Mouse (Mus musculus) midbrain, embryonic 15.5 days (tissue): Measurements from ENCODE around the gene Dbndd2. TPM values are rescaled to one million over a fixed set of nuclear protein-coding genes. Genes with fewer than 3 reads are reported as not detected.
A peak's percentile ranks its signal among the peaks of the same experiment; 100 is the strongest.

Experiments used
- ATAC-seq: fragments of 200-750 bp; cut with Nextera tagmentation; replicated peaks from 2 replicates; pipeline ENCODE4 v1.8.0; 2017; ENCODE audit warnings: moderate TSS enrichment
- H3K27ac ChIP-seq: fragments of 300-500 bp; sonication (generic); 2 replicates; pipeline ENCODE4 v1.5.1; 2015; ENCODE audit warnings: mild to moderate bottlenecking, inconsistent platforms
- H3K27me3 ChIP-seq: fragments of 300-500 bp; sonication (generic); replicated peaks from 2 replicates; pipeline ENCODE4 v1.6.1; 2015; ENCODE audit warnings: inconsistent platforms
- H3K36me3 ChIP-seq: fragments of 300-500 bp; sonication (generic); replicated peaks from 2 replicates; pipeline ENCODE4 v1.6.1; 2015; ENCODE audit warnings: inconsistent platforms
- H3K4me1 ChIP-seq: fragments of 300-500 bp; sonication (generic); 2 replicates; pipeline ENCODE4 v1.6.1; 2015; ENCODE audit warnings: inconsistent platforms
- H3K4me2 ChIP-seq: fragments of 300-500 bp; sonication (generic); 2 replicates; pipeline ENCODE4 v1.6.1; 2015; ENCODE audit warnings: inconsistent platforms, mild to moderate bottlenecking, moderate library complexity
- H3K4me3 ChIP-seq: fragments of 300-500 bp; sonication (generic); 2 replicates; pipeline ENCODE4 v1.5.1; 2015; ENCODE audit warnings: mild to moderate bottlenecking, inconsistent platforms
- H3K9ac ChIP-seq: fragments of 300-500 bp; sonication (generic); 2 replicates; pipeline ENCODE4 v1.6.1; 2015; ENCODE audit warnings: mild to moderate bottlenecking, inconsistent platforms
- H3K9me3 ChIP-seq: fragments of 300-500 bp; sonication (generic); 2 replicates; pipeline ENCODE4 v1.6.1; 2016; ENCODE audit warnings: inconsistent platforms
- WGBS: fragments of 180-500 bp; shearing (Covaris S2); methylation state at CpG from one replicate; pipeline ENCODE4 v1.1.7; 2015; ENCODE audit warnings: mixed read lengths; 5-methylcytosine and 5-hydroxymethylcytosine counted together
- polyA plus RNA-seq: library from polyadenylated mRNA; unstranded; fragments of >200 nt; fragmentation: Nextera tagmentation; extraction: Ambion mirVana; gene quantifications from 2 replicates; pipeline ENCODE4 v1.2.1, GENCODE M21; 2015

Gene Dbndd2
- polyA plus RNA-seq, 1 experiment from 2014 or later: 19.5 TPM

DNA sequence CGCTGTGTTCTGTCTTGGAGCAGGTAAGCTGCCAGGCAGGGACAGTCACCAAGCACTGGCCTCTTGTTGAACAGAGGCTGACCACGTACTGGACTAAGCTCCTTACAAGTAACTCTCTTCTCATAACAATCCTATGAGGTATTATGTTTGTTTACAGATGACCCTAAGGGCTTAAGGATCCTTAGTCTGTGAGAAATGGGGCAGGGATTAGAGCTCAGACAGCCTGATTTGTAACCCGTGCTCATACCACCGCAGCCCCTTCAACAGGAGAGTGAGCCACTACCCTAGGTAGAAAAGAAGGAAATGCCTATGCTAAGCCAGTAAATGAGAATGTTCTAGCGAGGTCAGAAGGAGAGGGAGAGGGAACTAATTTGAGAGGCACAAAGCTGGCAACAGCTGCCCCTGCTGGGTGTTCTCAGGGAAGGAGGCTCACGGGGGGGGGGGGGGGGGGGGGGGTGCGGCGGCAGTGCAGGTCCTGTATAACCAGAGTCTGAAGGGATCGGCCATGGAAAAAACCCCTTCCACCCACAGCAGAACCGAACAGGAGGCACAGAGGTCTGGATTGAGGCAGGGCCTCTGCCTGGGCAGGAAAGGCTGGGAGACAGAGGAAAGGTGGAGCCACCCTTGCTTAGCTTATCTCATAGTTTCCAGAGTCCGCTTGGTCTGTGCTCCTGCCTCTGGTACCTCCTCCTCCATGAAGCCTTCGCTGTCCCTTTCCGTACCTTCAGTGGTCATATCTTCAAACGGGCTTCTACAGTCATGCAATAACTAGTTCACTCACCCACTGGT, 26.4 kb downstream of the Dbndd2 start:
- H3K9ac ChIP-seq: no peak overlapping the region
- H3K4me3 ChIP-seq: no peak overlapping the region
- H3K27me3 ChIP-seq: no peaks in the 10 kb centered on the region
- H3K4me1 ChIP-seq: no peaks in the 10 kb centered on the region
- 59% methylated on average over 12 of the region's 14 CpGs for WGBS
- ATAC-seq: no peak
- no peaks in the 10 kb centered on the region for H3K9me3 ChIP-seq
- no peaks in the 10 kb centered on the region for H3K36me3 ChIP-seq
- H3K27ac ChIP-seq: no peak overlapping the region
- no peak overlapping the region for H3K4me2 ChIP-seq

DNA sequence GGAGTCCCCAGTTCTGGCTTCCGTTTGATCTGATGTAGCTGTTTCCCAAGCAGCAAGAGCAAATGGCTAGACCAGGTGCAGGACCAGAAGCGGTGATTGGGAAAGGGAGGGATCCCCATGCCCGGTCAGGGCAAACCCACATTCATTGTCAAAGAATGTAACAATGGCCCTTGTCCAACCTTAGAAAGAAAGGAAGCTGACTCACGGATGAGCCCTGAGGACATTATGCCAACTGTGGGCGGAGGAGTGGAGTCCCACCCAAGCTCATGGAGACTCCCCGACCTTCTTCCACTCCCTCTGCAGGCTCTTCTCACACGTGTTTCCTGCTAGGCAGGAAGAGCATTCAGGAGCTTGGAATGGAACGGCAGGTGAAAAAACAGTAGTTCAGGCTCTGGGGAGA, 27.5 kb downstream of the Dbndd2 start:
- H3K27me3 ChIP-seq: no peaks in the 10 kb centered on the region
- WGBS: 80% methylated on average over 8 of the region's 8 CpGs
- no peak overlapping the region for H3K4me3 ChIP-seq
- no peaks in the 10 kb centered on the region for H3K36me3 ChIP-seq
- no peak overlapping the region for H3K27ac ChIP-seq
- no peak overlapping the region for H3K4me2 ChIP-seq
- H3K9me3 ChIP-seq: no peaks in the 10 kb centered on the region
- H3K4me1 ChIP-seq: no peaks in the 10 kb centered on the region
- ATAC-seq: no peak
- H3K9ac ChIP-seq: no peak overlapping the region

DNA sequence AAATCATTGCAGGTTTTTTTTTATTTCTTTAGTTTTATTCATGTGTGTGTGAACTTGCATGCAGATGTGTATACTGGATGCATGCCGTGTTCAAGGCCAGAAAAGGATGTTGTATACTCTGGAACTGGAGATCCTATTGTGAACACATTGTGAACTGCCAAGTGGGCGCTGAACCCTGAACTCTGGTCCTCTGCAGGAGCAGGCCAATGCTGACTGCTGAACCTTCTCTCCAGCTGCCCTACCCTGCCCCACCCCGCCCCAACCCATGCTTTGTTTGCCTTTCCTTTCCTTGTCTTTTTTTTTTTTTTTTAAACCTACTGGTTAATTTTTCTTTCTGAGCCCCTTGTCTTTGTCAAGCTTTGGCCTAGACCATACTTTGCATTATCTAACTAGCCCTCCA, 29.0 kb downstream of the Dbndd2 start:
- WGBS: 82% methylated on average over 3 of the region's 3 CpGs
- no peak overlapping the region for H3K4me3 ChIP-seq
- ATAC-seq: no peak
- no peak overlapping the region for H3K27ac ChIP-seq
- no peaks in the 10 kb centered on the region for H3K27me3 ChIP-seq
- no peaks in the 10 kb centered on the region for H3K36me3 ChIP-seq
- H3K4me1 ChIP-seq: no peaks in the 10 kb centered on the region
- H3K9me3 ChIP-seq: no peaks in the 10 kb centered on the region
- H3K4me2 ChIP-seq: no peak overlapping the region
- H3K9ac ChIP-seq: no peak overlapping the region

DNA sequence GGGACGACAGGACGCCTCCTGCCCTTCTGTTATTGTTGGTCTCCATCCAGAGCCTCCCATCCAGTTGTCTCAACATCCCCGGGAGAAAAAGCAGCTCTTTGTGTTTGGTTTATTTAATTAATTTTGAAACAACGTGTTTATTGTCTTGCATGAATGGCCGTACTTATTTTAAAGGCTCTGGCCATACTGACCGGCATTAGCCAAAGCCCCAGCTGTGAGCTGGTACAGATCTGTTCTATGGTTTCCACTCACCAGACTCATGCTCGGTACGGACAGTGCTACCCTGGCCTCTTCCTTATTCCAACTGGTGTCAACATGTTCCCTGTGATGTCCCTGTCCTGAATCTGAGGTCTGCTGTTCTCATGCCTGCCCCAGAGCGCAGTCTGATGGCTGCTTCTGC, 30.0 kb downstream of the Dbndd2 start:
- no peaks in the 10 kb centered on the region for H3K4me1 ChIP-seq
- H3K36me3 ChIP-seq: no peaks in the 10 kb centered on the region
- H3K27ac ChIP-seq: no peak overlapping the region
- H3K9ac ChIP-seq: no peak overlapping the region
- no peaks in the 10 kb centered on the region for H3K9me3 ChIP-seq
- H3K4me2 ChIP-seq: no peak overlapping the region
- 80% methylated on average over 9 of the region's 9 CpGs for WGBS
- no peak overlapping the region for H3K4me3 ChIP-seq
- ATAC-seq: no peak
- H3K27me3 ChIP-seq: no peaks in the 10 kb centered on the region

DNA sequence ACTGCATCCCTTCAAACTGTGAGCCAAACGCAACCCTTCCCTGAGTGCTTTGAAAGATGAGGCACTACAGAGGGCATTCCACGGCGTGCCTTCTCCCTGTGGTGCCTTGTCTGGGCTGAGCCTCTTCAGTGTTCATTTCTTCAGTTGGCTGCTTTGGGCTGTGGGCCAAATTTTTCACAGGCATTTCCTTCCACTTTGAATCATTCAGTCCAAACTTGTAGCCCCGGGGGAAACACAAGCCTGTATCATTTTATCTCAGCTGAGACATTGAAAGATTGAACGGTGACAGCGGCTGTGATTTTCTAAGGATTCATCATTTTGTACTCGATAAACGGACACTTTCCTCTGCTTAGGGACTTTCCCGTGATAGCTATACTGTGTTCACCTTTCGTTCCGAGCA, 30.7 kb downstream of the Dbndd2 start:
- no peaks in the 10 kb centered on the region for H3K36me3 ChIP-seq

DNA sequence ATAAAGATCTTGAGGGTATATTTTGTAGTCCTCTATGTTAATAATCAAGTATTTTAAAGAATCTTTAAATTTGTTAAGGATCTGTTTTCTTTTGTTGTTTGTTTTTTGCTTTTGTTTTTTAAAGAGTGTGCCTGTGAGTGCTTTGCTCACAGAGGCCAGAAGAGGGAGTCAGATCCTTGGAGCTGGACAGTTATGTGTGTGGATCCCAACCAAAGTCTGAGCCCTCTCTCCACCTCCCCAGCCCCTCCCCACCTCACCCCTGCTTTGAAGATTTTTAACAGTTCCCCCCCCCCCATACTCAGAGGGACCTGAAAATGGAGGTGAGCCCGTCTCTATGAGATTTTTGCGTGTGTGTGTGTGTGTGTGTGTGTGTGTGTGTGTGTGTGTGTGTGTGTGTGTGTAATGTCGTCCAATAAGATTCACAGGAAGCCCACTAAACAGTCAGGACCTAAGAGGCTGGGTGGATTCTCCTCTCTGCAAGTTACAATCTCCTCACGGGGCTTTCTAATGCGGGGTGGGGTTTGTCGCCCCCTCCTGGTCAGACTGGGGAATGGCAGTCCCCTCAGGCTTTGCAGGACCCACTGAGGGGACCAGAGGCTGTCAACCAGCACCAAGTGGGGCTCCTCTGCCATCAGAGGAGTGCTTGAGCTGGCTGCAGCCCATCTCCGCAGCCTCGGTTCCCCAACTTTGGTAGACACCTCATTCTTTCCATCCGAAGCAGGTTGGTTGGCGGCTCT, 31.7 kb downstream of the Dbndd2 start:
- no peak for ATAC-seq
- WGBS: 35% methylated on average over 10 of the region's 10 CpGs
- no peak overlapping the region for H3K27ac ChIP-seq

More for the DNA sequence above, 30.7 kb downstream of the Dbndd2 start:
- 84% methylated on average over 11 of the region's 11 CpGs for WGBS
- Histone ChIP-seq H3K4me1 (no peaks in the 10 kb centered on the region), H3K9me3 (no peaks in the 10 kb centered on the region), H3K4me3 (no peak overlapping the region), H3K4me2 (no peak overlapping the region), H3K9ac (no peak overlapping the region), H3K27me3 (no peaks in the 10 kb centered on the region), H3K27ac (no peak overlapping the region)
- ATAC-seq: no peak

DNA sequence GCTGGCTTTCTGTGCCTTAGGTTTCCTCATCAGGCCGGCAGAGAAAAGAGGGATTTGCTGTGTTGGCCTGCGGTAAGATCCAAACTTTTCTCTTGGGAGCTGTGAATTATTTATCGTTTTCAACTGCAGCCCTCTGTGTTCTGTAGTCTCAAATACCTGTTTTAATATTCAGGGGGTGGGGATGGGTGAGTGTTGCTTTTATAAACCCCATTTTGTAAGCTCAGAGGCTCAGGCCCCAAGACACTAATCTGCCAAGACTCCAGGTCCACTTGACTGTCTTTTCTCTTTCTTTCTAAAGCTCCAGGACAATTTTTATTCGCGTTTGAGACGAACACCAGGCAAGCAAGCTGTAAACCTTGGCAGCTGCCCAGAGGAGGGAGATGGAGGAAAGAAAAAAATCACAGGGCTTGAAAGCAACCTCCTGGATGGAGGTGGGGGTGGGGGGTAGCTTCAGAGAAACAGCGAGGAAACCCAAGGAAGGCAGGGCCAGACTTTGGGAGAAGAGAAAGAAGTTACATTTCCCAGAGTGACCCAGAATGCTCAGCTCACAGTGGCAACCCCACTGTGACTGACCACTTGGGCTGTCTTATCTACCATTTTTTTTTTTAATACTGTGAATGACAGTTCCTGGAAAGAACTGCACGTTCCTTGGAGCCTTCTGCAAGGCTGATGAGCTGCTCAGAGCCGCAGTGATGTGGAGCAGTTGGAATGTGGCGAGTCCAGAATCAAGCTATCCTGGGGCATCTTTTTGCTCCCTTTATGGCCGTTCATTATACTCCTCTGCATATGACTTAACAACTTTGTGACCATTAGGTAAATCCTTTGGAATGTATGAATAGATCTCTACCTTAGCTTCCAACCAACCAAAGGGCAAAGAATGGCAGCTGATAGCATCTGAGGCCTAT, 32.6 kb downstream of the Dbndd2 start:
- Histone ChIP-seq H3K4me2 (no peak overlapping the region), H3K9me3 (no peaks in the 10 kb centered on the region), H3K36me3 (no peaks in the 10 kb centered on the region), H3K4me3 (no peak overlapping the region), H3K9ac (no peak overlapping the region), H3K27me3 (no peaks in the 10 kb centered on the region), H3K27ac (0 out of 2 replicates have a peak overlapping the region, but pooled peaks have one; percentile 29), H3K4me1 (no peaks in the 10 kb centered on the region)
- ATAC-seq: no peak
- 55% methylated on average over 11 of the region's 11 CpGs for WGBS

More for the DNA sequence above, 31.7 kb downstream of the Dbndd2 start:
- Histone ChIP-seq H3K27me3 (no peaks in the 10 kb centered on the region), H3K9me3 (no peaks in the 10 kb centered on the region), H3K9ac (no peak overlapping the region), H3K4me2 (no peak overlapping the region), H3K36me3 (no peaks in the 10 kb centered on the region), H3K4me1 (no peaks in the 10 kb centered on the region), H3K4me3 (no peak overlapping the region)

DNA sequence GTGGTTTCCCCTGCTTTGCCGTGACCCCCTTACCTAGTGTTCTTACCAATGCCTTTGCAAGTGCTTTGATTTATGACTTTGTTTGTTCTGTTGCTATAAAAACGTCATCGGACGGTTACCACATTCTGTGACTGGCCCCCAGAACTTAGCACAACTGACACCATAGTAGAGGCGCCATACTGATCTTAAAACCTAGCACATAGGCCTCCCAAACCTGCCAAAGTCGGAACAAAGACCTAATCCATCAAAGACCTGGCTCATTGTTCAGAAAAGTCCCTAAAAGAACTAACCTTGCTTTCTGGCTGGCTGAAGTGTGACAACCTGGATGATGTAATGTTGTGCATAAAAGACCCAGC, 33.2 kb downstream of the Dbndd2 start:
- no peak overlapping the region for H3K27ac ChIP-seq
- WGBS: 77% methylated on average over 6 of the region's 6 CpGs
- ATAC-seq: no peak

DNA sequence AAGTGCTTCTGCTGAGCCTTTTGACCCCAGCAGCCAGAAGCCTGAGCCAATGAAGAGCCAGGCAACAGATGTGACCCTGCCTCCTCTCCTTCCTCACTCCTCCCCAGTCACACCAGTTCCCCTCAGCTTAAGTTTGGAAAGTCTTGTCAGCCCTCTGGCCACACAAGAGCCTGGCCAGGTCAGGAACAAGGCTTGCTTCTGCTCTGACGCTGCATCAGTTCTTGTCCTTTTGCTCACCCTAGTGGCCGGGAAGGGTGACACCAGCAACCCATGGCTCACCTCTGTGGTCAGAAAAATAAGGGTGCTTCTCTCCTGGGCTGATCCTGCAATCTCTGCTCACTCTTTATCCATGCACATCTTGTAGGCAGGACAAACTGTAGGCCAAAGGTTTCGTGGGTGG, 34.9 kb downstream of the Dbndd2 start:
- no peak overlapping the region for H3K4me3 ChIP-seq
- no peak overlapping the region for H3K4me2 ChIP-seq
- H3K27me3 ChIP-seq: no peaks in the 10 kb centered on the region
- no peak overlapping the region for H3K27ac ChIP-seq
- no peaks in the 10 kb centered on the region for H3K9me3 ChIP-seq
- H3K9ac ChIP-seq: no peak overlapping the region
- no peak for ATAC-seq
- H3K36me3 ChIP-seq: no peaks in the 10 kb centered on the region
- no peaks in the 10 kb centered on the region for H3K4me1 ChIP-seq
- WGBS: 17% methylated on average over 3 of the region's 3 CpGs

More for the DNA sequence above, 33.2 kb downstream of the Dbndd2 start:
- Histone ChIP-seq H3K4me3 (no peak overlapping the region), H3K9ac (no peak overlapping the region), H3K4me2 (no peak overlapping the region), H3K27me3 (no peaks in the 10 kb centered on the region), H3K9me3 (no peaks in the 10 kb centered on the region), H3K36me3 (no peaks in the 10 kb centered on the region), H3K4me1 (no peaks in the 10 kb centered on the region)

DNA sequence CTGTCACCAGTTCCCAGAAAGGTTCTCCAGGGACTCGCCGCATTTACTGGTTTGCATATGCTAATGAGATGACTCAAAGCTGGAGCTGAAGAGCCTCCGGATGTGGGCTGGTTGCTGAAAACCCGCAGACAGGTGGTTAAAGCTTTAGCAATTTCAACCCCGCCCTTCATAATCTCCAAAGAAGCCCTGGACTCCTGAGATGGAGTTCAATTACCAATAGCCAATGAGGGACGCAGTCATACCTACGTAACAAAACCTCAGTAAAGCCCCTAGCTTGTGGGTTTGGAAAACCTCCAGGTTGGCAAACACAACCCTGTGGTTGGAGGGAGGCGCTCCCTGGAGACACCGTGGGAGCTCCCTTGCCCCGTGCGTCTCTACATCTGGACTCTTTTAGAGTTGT, 35.9 kb downstream of the Dbndd2 start:
- Histone ChIP-seq H3K9me3 (no peaks in the 10 kb centered on the region), H3K36me3 (no peaks in the 10 kb centered on the region), H3K4me3 (no peak overlapping the region), H3K27ac (no peak overlapping the region), H3K4me1 (no peaks in the 10 kb centered on the region), H3K27me3 (no peaks in the 10 kb centered on the region), H3K4me2 (no peak overlapping the region), H3K9ac (no peak overlapping the region)
- ATAC-seq: no peak
- 18% methylated on average over 11 of the region's 11 CpGs for WGBS

DNA sequence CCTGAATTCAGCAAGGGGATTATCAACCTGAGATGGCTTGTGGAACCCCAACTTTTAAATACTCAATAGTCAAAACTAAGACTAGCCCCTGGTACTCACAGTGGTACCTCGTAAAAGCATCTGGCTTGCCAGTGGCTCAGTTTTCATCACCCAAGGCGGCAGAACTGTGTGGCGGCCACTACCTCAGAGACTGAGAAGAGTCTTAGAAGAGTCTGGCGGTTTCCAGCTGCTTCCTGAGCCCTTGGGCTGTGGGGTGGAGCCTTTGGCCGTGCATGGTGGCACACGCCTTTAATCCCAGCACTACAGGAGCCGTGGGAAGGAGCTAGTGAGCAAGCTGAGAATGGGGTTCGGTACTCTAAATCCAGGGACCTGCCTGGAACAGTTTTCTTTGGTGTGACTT, 36.4 kb downstream of the Dbndd2 start:
- Histone ChIP-seq H3K4me3 (no peak overlapping the region), H3K4me2 (no peak overlapping the region), H3K36me3 (no peaks in the 10 kb centered on the region), H3K4me1 (no peaks in the 10 kb centered on the region), H3K27ac (no peak overlapping the region), H3K9ac (no peak overlapping the region), H3K27me3 (no peaks in the 10 kb centered on the region), H3K9me3 (no peaks in the 10 kb centered on the region)
- ATAC-seq: no peak
- 22% methylated on average over 8 of the region's 8 CpGs for WGBS

DNA sequence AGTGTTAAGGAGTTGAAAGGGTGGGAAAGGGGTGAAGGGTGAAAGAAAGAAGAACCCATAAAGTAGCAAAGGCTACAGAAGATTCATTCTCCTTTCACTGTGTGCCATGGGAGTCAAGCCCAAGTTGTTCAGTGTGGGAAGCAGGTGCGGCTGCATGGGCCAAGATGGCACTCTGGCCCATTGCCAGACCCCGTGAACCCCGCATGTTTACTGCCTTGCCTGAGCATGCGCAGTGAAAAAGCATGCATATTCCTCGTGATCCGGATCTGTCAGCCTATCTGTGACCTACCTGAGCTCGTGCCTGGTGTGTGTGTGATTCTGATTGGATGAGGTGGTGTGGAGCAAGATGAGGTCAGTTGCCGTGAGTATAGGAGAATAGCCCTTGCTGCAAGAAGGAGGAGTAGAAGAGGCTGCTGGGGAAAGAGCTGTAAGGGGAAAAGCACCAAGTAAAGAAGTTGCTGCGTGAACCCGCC, 37.4 kb downstream of the Dbndd2 start:
- 83% methylated on average over 10 of the region's 10 CpGs for WGBS
- no peaks in the 10 kb centered on the region for H3K27me3 ChIP-seq
- H3K9ac ChIP-seq: no peak overlapping the region
- no peaks in the 10 kb centered on the region for H3K4me1 ChIP-seq
- ATAC-seq: no peak
- H3K4me3 ChIP-seq: no peak overlapping the region
- no peak overlapping the region for H3K4me2 ChIP-seq
- no peak overlapping the region for H3K27ac ChIP-seq
- no peaks in the 10 kb centered on the region for H3K36me3 ChIP-seq
- no peaks in the 10 kb centered on the region for H3K9me3 ChIP-seq
